Mouse (Mus musculus): Measurements from ENCODE around the gene Krt23.

- no peak for TF ChIP-seq CTCF (IDR thresholded peaks at IDR 0.05; ENCODE audit: low read depth, low read length)
- TF ChIP-seq POLR2AphosphoS5 (IDR thresholded peaks at IDR 0.05; ENCODE audit: insufficient replicate concordance, low read depth, low read length), result no peak
- no peak for TF ChIP-seq TAL1 (conservative IDR thresholded peaks at IDR 0.05; ENCODE audit: low read depth, low read length)
- no peak for TF ChIP-seq GATA1 (IDR thresholded peaks at IDR 0.05; ENCODE audit: borderline replicate concordance, low read length)
Observed at GRCm38 (mm10) chr11:99468566-99468965, 24.4 kb downstream of the Krt23 start.
